Mouse (Mus musculus) cerebellum, postnatal 10 days (tissue): ENCODE measurements around the gene Mpdu1.
"Not testable (repeated sequence)": the region's sequence is repeated elsewhere in the genome, so short reads cannot be mapped to it uniquely, and the experiment has no call there.

ENCODE experiments used
- DNase-seq, 2 experiments: peaks; one replicate each; pipeline ENCODE4 v3.0.0; 2021; ENCODE audit warnings: mixed read lengths in 2 of 2

Mpdu1 gene

DNA sequence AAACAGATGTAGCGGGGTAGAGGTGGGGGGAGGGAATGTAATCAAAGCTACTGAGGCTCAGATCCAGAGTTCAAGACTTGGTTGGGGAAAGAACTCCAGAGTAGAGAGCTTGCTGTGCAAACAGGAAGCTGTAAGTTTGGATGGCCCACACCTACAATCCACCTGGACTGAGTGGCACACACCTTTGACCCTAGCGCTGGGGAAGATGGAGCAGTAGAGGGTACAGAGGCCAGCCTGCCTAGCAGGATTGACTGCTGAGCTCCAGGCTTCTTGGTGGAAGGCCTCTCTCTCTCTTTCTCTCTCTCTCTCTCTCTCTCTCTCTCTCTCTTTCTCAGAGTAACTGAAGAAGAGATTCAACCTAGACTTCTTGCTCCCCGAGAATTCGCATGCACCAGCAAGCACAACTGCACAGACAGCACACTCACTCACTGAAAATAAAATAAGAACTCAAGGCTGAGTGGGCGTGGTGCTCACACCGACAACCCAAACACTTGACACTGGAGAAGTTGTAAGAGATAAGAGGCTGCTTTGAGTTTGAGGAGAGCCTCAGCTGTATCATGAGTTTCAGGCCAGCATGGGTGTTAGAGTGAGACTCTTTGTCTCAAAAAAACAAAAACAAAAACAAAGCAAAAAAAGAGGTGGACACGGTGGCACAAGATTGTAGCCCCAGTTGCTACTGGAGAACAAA lies 41.9 kb downstream of the Mpdu1 start:
- DNase-seq: no peak

DNA sequence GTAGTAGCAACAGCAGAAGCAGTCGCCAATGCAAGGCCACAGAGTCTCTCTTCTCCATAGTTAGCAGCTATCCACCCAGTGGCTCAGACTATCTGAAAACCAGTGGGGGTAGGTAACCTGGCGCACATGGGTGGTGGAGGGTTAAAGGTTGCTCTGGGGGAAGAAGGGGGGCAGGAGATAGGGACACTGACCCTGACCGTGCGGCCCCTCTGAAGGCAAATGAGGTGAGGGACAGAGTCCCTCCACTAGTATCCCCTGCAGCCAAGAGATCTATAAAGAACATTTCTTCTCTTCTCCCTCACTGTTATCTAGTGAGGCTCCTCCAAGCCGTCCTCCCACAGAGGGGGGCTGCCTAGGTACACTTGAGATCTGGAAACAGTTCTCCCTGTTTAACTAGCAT lies 44.6 kb downstream of the Mpdu1 start, which contains the start of gene Shbg:
Gene Shbg (minus strand): TSS at position 101 of the 400 bp plus-strand sequence.
- no peak for DNase-seq

DNA sequence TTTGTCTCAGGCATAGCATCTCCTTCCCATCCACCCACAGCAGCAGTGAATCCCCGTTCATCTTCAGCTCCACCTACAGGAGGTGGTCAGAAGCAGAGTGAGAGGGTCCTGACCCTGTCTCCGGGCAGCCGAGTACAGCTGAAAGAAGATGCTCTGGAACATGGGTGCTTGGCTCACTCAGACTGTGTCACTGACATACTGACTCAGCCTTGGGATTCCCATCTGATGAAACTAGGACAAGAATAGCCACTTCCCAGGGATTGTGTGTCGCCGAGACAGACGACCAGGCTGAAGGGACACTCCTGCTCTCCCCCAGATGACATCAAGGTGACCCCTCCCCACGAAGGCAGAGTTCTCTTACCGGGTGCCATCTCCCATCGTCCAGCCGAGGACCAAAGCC lies 45.7 kb downstream of the Mpdu1 start:
- DNase-seq: no peak

DNA sequence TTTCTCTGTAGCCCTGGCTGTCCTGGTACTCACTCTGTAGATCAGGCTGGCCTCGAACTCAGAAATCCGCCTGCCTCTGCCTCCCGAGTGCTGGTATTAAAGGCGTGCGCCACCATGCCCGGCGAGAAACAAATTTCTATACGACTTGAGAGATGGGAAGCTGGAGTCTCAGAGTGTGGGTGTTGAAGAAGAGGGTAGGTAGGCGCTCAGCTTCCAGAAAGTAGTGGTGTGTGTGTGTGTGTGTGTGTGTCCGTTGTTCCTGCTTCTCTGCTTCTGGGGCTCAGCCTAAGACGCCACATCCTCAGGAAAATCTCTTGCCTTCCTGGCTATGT lies 48.2 kb downstream of the Mpdu1 start:
- DNase-seq: not testable (repeated sequence)

DNA sequence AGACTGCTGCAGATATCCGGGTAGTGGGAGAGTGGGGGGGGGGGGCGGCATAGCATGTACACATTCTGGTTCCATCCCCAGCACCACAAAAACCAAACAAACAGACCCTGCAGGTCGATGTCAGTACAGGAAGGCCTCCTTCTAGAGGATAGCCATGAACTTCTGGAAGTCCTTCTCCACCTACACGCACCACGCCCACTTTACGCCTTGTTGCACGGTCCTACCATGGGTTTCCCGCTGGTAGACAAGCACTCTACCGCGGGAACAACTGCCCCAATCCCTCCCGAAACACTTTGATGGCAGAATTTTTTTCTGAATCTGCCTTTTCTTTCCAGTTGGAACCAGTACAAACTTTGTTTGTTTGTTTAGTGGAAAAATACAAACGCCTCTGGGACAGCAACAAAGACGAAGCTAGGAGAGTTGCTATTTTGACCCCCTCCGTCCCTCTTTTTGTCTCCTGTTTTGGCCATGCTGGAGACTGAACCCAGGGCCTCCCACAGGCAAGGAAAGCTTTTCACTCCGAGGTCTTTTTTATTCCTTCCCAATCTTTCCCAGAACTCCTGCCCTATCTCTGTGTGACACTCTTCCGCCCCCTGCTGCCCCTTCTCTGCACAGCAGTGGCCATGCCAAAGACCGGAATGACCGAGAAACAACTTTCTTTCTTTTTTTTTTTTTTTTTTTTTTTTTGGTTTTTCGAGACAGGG lies 48.7 kb downstream of the Mpdu1 start:
- peak; percentile 92 for DNase-seq

DNA sequence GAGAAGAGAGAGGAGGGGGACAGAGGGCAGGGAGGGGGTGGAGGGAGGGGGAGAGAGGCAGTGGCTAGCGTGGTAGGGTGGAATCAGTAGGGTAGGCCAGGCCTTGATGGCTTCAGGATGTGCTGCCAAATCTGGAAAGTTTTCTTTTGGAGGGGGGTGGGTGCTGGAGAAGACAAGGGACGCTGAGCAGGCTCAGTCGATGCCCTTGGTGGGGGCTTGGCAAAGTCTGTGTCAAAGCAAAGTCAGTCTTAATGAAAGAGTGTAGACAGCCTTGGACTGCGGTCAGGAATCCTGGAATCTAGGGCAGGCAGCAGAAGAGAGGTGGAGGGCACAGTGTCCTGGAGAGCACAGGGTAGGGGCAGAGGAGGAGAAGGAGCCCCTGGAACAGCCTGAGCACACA lies 51.5 kb downstream of the Mpdu1 start:
- DNase-seq: peak in 1 of 2 experiments; percentile 51

DNA sequence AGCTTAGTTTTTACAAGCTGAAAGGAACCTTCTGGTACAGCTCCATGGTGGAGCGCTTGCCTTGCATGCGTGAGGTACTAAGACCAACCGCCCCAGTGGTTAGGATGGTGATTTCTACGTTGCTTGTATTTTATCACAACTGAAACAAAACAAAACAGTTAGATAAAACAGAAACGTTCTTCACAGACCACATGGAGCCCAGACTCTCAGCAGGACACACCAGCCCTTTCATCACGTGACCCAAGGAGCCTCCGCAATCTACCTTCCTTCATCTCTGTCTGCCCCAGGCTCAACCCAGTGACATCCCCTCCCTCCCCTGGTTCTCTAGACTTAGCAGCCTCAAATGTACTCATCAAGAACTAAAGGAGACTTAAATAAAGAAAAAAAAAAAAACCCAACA lies 53.0 kb downstream of the Mpdu1 start:
- no peak for DNase-seq

DNA sequence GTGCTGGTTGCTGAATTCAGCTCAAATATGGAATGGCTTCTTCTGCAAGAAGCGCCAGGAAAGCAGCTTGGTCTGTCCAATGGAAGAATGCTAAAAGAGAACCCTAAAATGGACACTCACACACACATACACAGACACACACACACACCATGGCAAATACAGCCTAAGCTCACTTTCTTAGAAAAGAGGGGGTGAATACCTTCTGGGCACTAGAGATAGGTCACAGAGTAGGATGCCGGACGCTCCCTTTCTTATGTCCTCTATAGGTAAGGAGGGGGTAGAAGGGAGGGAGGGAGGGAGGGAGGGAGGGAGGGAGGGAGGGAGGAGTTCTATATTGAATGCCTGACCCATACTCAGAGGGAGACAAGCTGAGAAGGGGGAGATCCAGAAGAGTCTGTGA lies 53.9 kb downstream of the Mpdu1 start:
- DNase-seq: no peak

DNA sequence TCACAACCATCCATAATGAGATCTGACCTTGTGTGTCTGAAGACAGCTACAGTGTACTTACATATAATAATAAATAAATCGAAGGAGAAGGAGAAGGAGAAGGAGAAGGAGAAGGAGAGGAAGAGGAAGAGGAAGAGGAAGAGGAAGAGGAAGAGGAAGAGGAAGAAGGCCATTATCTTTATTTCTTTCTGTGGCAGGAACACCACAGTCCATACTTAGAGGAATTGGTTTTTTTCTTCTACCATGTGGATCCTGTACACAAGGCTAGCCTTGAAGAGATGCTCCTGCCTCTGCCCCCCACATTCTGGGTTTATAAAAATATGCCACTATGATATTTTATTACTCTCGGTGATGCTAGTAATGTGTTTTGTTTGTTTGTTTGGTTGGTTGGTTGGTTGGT lies 55.6 kb downstream of the Mpdu1 start:
- DNase-seq: no peak
